Mouse (Mus musculus) left cerebral cortex, postnatal 14 days (tissue): Measurements from ENCODE around the gene Plcb1. TPM values are rescaled to one million over a fixed set of nuclear protein-coding genes. Genes with fewer than 3 reads are reported as not detected.

ENCODE experiments used
- DNase-seq, 2 experiments: peaks; one replicate each; pipeline ENCODE4 v3.0.0; 2021 to 2022; ENCODE audit warnings: low spot score in 2 of 2, mixed read lengths in 1 of 2
- intact Hi-C: fragments of 180-260 bp; cut with DNase I; formaldehyde crosslinking; loops from one replicate; pipeline ENCODE4 v1.15.1; 2025
- total RNA-seq, 2 experiments: library from RNA; stranded (reverse); gene quantifications; 2 replicates each; pipeline ENCODE4 v1.2.3; 2021

Plcb1 gene
- total RNA-seq, 2 experiments from 2014 or later: 170 to 190 TPM

- no peak for DNase-seq
- intact Hi-C loops: no loop called here
These were observed 229.6 kb downstream of the Plcb1 start for GRCm38 (mm10) chr2:135015501-135015900.

DNA sequence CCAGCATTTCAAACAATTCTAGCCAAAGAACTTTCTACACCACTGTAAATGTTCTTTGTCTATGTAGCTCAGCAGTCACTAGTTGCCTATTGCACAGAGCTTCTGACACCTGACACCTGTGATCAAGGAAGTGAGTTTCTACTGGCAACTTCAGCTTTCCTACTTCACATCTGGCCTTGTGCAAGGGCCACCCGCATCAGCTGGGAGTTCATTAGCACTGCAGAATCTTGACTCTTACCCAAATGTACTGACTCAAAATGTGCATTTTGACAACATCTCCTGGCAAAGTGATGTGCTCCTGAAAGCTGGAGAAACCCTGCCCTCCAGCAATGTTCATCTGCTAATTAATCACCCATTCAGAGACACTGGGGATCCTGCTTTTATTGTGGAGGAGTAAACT is 232.4 kb downstream of the Plcb1 start:
- intact Hi-C loops: no loop called here
- DNase-seq: no peak

DNA sequence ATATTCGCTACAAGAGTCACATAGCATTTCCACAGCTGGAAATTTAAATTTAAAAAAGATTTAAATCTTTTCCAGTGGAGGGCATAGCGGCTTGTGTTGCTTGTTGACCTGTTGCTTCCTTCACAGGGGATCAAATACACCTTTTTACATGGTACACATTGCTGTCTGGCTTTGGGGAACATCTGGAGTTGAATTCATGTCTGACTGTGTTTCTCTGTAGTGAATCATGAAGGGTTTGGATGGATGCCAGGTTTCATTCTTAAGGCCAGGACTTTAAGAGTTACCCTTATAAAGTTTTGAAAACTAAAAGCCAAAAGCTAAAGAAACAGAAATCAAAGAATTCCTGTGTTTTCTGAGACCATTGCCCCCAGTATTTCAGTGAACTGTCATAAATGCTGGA is 232.8 kb downstream of the Plcb1 start:
- no peak for DNase-seq
- intact Hi-C loops: no loop called here

DNA sequence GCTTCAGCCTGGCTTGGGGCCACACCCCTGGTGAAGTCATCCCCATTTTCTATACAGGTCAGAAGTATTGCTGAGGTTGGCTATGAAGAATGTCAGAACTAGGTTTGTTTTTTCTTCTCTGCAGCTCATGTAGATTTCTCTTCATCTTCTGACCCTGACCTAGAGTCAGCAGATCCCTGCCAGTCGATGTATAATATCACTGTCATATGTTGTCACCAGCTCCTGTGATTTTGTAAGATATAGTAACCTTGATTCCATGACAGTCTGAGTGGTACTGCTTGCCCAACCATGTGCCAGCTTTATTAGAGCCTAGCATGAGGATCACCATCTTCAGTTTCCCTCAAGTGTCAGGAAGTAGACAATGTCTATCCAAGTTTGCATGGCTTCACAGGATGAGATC is 233.7 kb downstream of the Plcb1 start:
- intact Hi-C loops: no loop called here
- DNase-seq: no peak

- intact Hi-C loops: no loop called here
- DNase-seq: no peak
These were observed 243.4 kb downstream of the Plcb1 start for GRCm38 (mm10) chr2:135029288-135029687.

DNA sequence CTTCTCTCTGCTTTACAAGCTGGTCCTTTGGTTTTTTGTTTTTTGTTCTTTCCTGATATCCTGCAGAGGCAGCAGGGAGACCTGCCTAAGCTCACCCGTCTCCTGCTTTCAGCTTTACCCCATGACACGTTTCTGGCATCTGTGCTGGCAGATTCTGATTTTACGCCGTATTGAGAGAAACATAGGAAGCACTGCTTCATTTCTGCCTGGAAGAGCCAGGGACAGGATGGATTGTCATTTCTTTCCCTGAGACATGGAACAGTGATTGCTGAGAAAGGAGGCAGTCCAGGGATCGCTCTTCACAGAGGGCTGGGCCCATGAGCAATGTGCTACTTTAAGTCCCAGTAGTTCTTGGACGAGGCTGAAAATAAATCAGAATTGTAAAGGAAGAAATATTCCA is 243.8 kb downstream of the Plcb1 start:
- intact Hi-C loops: no loop called here
- DNase-seq: peak; percentile 23 to 38

GRCm38 (mm10) chr2:135035640-135036260 is 249.9 kb downstream of the Plcb1 start:
- intact Hi-C loops: no loop called here
- no peak for DNase-seq

DNA sequence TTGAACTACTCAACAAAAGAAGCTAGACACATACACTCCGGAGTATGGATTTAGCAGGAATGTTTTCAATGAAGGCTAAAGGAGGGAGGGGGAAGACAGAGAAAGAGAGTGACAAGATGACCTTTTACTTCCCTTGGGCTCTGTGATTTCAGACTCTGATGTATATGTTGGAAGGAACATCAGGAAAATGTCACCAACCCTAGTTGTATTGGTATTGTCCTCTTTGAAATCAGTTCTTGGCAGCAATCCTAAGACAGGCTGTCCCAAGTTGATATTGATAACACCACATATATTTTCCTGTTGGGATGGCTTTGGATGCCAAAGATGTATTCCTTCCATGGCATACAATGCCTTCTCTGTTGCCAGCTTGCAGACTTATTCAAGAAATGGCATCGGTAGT is 262.9 kb downstream of the Plcb1 start:
- DNase-seq: no peak
- intact Hi-C loops: no loop called here

DNA sequence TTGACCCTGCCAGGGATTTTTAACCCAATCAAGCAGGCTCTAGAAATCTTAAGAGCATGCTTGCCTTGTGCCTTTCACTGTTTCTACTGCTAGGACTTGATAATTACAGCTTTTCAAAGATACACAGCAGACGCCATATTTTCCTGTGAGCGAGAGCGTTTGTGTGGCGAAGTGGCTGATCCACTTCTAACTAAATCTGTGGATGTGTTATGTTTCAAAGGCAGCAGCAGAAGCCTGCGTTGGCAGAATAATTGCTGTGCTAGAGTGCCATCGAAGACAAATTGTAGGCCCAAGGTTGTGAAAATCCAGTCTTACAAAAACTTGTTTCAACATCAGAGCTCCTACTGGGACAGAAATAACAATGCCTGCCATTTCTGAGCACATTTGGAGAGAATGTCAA is 263.4 kb downstream of the Plcb1 start:
- intact Hi-C loops: no loop called here
- DNase-seq: peak; percentile 20 to 45

GRCm38 (mm10) chr2:135051540-135052288 is 265.8 kb downstream of the Plcb1 start:
- DNase-seq: no peak
- intact Hi-C loops: no loop called here

DNA sequence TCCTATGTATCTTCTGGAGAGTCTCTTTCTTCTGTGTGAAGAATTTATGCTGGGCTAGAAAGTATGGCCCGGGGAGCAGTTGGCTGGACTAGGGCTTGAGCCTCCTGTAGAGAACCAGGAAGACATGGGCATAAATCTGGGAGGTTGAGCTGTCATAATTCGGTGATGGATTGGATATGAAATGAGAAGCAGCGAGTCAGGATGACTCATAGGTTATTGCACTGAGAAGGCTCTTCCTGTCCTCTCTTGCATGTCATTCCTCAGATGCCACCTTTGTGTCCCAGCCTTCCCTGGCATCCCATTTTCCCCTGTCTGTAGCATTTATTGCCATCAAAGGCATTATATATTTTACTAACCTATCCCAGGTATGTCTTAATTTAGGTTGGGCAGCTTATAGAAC is 267.5 kb downstream of the Plcb1 start:
- intact Hi-C loops: no loop called here
- DNase-seq: no peak

- intact Hi-C loops: no loop called here
- DNase-seq: no peak
These were observed 281.6 kb downstream of the Plcb1 start for GRCm38 (mm10) chr2:135067419-135067818.

DNA sequence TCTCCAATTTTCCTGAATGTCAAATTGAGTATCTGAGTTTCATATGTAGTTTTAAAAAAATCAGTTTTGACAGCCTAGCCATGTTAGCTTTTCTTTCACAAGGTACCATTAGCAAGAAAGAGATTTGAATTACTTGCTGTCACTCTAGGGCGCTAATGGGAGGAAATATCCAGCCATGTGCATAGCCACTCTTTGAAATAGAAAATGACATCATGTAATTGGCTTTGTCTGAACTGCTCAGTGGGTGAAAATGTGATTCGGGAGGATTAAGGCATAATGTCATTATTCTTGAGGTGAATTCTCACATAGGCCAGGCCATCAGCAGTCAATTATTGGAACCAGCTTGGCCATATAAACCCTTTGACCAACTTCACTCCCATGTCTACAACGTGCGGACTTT is 285.5 kb downstream of the Plcb1 start:
- intact Hi-C loops: no loop called here
- DNase-seq: no peak

GRCm38 (mm10) chr2:135072503-135072902 is 286.6 kb downstream of the Plcb1 start:
- intact Hi-C loops: no loop called here
- DNase-seq: no peak

DNA sequence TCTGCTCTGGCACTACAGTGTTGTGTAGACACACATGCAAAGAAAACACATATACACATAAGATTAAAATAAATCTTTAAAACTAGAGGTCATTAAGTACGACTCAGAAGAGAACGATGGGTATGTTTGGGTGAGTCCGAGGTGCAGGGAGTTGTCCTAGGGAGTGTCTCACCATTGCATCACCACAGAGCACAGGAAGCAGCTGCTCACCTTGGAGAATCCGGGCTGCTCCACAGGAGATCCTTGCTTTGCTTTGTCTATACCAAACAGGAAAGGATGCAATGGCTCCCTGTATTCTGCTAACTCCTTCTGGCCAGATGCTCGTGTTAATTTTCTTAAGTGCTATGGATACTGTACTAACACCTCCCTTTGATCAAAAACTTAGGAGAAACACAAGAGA is 287.1 kb downstream of the Plcb1 start:
- DNase-seq: no peak

GRCm38 (mm10) chr2:135075375-135075774 is 289.5 kb downstream of the Plcb1 start:
- intact Hi-C loops: no loop called here
- DNase-seq: no peak

More for the DNA sequence above, 287.1 kb downstream of the Plcb1 start:
- intact Hi-C loops: no loop called here

DNA sequence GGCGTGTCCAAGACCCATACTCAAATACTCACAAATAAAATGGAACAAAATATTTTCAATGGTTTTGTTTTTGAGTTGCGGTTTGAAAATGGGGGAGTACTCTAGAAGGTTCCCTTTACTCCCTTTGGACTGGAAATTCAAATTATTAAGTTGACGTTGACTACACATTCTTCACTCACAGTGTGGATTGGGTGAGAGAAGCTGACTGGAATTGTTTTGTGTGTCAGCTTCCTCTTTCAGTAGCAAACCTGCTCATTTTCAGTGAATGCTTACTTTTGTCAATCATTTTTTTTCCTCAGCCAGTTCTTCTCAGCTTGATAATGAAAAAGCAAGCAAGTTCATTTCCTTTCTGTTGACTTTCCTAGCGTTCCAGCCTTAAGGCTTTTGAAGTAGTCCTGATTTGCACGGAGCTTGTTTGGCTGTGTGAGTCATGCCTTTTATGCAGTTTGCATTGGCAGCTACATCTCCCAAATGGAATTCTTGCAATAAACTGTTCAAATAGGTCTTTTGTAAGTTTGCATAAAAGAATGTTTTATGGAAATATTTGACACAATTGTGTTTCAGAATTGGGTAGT is 306.8 kb downstream of the Plcb1 start:
- intact Hi-C loops: no loop called here
- no peak for DNase-seq

- no peak for DNase-seq
- intact Hi-C loops: no loop called here
These were observed 315.4 kb downstream of the Plcb1 start for GRCm38 (mm10) chr2:135101292-135101691.

- intact Hi-C loops: no loop called here
- no peak for DNase-seq
These were observed 316.1 kb downstream of the Plcb1 start for GRCm38 (mm10) chr2:135101943-135102342.

DNA sequence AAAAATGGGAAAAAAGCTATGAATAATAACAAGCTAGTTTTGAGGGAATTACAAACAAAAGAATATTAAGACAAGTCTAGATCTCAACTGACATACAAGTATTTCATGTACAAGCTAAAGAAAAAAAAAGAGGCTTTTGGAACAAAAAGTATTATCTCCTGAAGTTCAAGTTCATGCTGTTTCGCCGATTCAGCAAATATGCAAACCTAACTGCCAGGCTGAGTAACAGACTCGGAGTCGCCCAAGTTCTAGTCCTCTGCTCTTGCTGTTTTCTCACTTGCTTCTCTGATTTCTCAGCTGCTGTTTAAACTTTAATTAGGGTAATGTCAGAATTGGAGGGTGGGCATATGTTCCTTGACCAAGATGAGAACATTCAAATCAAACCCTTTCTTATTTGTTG is 320.8 kb downstream of the Plcb1 start:
- intact Hi-C loops: no loop called here
- DNase-seq: no peak

DNA sequence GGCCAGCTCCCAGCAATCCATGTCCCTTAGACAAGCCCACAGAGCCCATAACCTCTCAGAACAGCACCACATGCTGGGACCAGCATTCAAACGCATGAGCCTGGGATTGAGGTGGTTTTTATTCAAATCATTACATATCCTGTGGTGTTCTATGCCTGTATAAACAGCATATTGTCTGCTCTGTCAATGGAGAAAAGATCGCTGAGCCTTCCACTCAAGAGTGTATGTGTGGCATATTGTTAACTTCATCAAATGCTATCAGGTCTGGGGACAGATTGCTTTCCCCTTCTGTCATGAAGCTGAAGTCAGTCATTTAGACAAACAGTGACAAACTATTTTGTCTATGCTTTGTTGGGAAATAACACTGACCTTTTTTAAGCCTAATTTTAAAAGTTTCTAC is 322.7 kb downstream of the Plcb1 start:
- DNase-seq: no peak
- intact Hi-C loops: no loop called here
